Mouse (Mus musculus): Measurements from ENCODE around the gene Tmem102. TPM values are rescaled to one million over a fixed set of nuclear protein-coding genes. Genes with fewer than 3 reads are reported as not detected.

The Tmem102 gene
- total and polyA plus RNA-seq, 3 experiments: not detected

DNA sequence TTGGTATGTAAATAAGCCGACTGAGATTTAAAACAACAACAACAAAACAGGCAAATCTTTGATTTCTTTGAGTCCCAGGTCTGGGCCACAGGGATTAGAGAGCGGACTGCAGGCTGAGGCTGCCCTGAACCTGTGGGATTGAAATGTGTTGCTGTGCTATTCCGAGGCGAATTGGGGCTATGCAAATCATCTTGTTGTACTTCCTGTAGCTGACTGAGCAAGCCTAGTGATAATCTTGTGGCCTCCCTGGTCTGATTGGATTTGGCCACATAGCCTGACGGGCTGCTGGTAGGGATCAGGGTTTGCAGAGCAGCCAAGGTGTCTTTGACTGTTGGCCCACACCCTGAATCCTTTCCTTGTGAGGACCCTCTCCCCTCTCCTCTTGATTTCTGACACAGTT lies 30.5 kb downstream of the Tmem102 start:
- no peak for ATAC-seq (ENCODE audit: extremely low read depth, insufficient number of reproducible peaks, low FRiP score, poor library complexity, severe bottlenecking)
- Histone ChIP-seq H3K27me3 (ENCODE audit: insufficient read depth, low read length) (peaks cover 15% of the 10 kb centered on the region; the same call in 1 of the 2 replicates), H3K9me3 (replicated peaks) (no peaks in the 10 kb centered on the region), H3K36me3 (replicated peaks) (peaks cover 61% of the 10 kb centered on the region), H3K4me3 (ENCODE audit: low read depth, low read length) (no peak overlapping the region), H3K4me1 (ENCODE audit: insufficient read depth, low read depth, low read length) (peaks cover 8% of the 10 kb centered on the region)
- TF ChIP-seq GATA2 (IDR thresholded peaks at IDR 0.05; ENCODE audit: borderline replicate concordance, low read depth, low read length): no peak
- no peak for TF ChIP-seq POLR2AphosphoS5 (IDR thresholded peaks at IDR 0.05; ENCODE audit: insufficient replicate concordance, low read depth, low read length)
- TF ChIP-seq CTCF (IDR thresholded peaks at IDR 0.05; ENCODE audit: low read depth, low read length): no peak
- TF ChIP-seq GATA1 (IDR thresholded peaks at IDR 0.05; ENCODE audit: borderline replicate concordance, low read length): no peak
- no peak for TF ChIP-seq TAL1 (conservative IDR thresholded peaks at IDR 0.05; ENCODE audit: low read depth, low read length)
- DNase-seq (ENCODE audit: low spot score): no peak

DNA sequence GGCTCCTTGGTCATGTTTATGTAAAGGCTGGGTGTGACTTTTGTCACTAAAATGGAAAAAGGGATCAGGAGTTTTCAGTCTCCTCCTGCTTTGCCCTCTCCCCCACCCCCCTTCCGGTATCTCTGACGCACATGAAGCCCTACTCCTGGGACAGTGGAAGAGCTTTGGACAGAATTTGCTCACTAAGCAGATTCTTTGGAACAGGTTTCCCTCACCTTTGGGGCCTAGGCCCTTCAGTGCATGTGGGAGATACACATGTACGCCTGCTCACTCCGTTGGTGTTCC lies 37.9 kb downstream of the Tmem102 start:
- ATAC-seq (ENCODE audit: extremely low read depth, insufficient number of reproducible peaks, low FRiP score, poor library complexity, severe bottlenecking) (no peak), DNase-seq (ENCODE audit: low spot score) (no peak)
- H3K4me3 ChIP-seq (ENCODE audit: low read depth, low read length): no peak overlapping the region
- H3K27me3 ChIP-seq (ENCODE audit: insufficient read depth, low read length): no peaks in the 10 kb centered on the region
- H3K4me1 ChIP-seq (ENCODE audit: insufficient read depth, low read depth, low read length): peaks cover 27% of the 10 kb centered on the region
- H3K9me3 ChIP-seq (replicated peaks): no peaks in the 10 kb centered on the region
- H3K36me3 ChIP-seq (replicated peaks): peaks cover 25% of the 10 kb centered on the region
- TF ChIP-seq POLR2AphosphoS5 (IDR thresholded peaks at IDR 0.05; ENCODE audit: insufficient replicate concordance, low read depth, low read length) (no peak), GATA2 (IDR thresholded peaks at IDR 0.05; ENCODE audit: borderline replicate concordance, low read depth, low read length) (no peak), GATA1 (IDR thresholded peaks at IDR 0.05; ENCODE audit: borderline replicate concordance, low read length) (no peak), CTCF (IDR thresholded peaks at IDR 0.05; ENCODE audit: low read depth, low read length) (no peak), TAL1 (conservative IDR thresholded peaks at IDR 0.05; ENCODE audit: low read depth, low read length) (no peak)

- Histone ChIP-seq H3K4me1 (ENCODE audit: insufficient read depth, low read depth, low read length) (peaks cover 29% of the 10 kb centered on the region), H3K9me3 (replicated peaks) (no peaks in the 10 kb centered on the region), H3K4me3 (ENCODE audit: low read depth, low read length) (peak overlapping the region; percentile 80), H3K36me3 (replicated peaks) (peaks cover 25% of the 10 kb centered on the region), H3K27me3 (ENCODE audit: insufficient read depth, low read length) (no peaks in the 10 kb centered on the region)
- ATAC-seq (ENCODE audit: extremely low read depth, insufficient number of reproducible peaks, low FRiP score, poor library complexity, severe bottlenecking) (no peak), DNase-seq (ENCODE audit: low spot score) (no peak)
- TF ChIP-seq TAL1 (conservative IDR thresholded peaks at IDR 0.05; ENCODE audit: low read depth, low read length) (no peak), POLR2AphosphoS5 (IDR thresholded peaks at IDR 0.05; ENCODE audit: insufficient replicate concordance, low read depth, low read length) (no peak), GATA2 (IDR thresholded peaks at IDR 0.05; ENCODE audit: borderline replicate concordance, low read depth, low read length) (no peak), GATA1 (IDR thresholded peaks at IDR 0.05; ENCODE audit: borderline replicate concordance, low read length) (no peak), CTCF (IDR thresholded peaks at IDR 0.05; ENCODE audit: low read depth, low read length) (no peak)
These were observed 38.4 kb downstream of the Tmem102 start for GRCm38 (mm10) chr11:69766872-69767624.

- peaks cover 36% of the 10 kb centered on the region for H3K4me1 ChIP-seq (ENCODE audit: insufficient read depth, low read depth, low read length)
- DNase-seq (ENCODE audit: low spot score): peak; percentile 80
- no peaks in the 10 kb centered on the region for H3K27me3 ChIP-seq (ENCODE audit: insufficient read depth, low read length)
These were observed 39.3 kb downstream of the Tmem102 start for GRCm38 (mm10) chr11:69766126-69766609.

GRCm38 (mm10) chr11:69765221-69766125 lies 40.0 kb downstream of the Tmem102 start, which contains the start of gene Zbtb4:
TSS of gene Zbtb4 (plus strand) at chr11:69765912.
- Histone ChIP-seq H3K36me3 (replicated peaks) (peaks cover 18% of the 10 kb centered on the region), H3K27me3 (ENCODE audit: insufficient read depth, low read length) (no peaks in the 10 kb centered on the region), H3K9me3 (replicated peaks) (no peaks in the 10 kb centered on the region), H3K4me3 (ENCODE audit: low read depth, low read length) (peak within 1 kb of the TSS; percentile 80), H3K4me1 (ENCODE audit: insufficient read depth, low read depth, low read length) (peaks cover 43% of the 10 kb centered on the region)
- TF ChIP-seq TAL1 (conservative IDR thresholded peaks at IDR 0.05; ENCODE audit: low read depth, low read length) (no peak), POLR2AphosphoS5 (IDR thresholded peaks at IDR 0.05; ENCODE audit: insufficient replicate concordance, low read depth, low read length) (no peak), GATA1 (IDR thresholded peaks at IDR 0.05; ENCODE audit: borderline replicate concordance, low read length) (no peak), CTCF (IDR thresholded peaks at IDR 0.05; ENCODE audit: low read depth, low read length) (no peak), GATA2 (IDR thresholded peaks at IDR 0.05; ENCODE audit: borderline replicate concordance, low read depth, low read length) (no peak)
- ATAC-seq (ENCODE audit: extremely low read depth, insufficient number of reproducible peaks, low FRiP score, poor library complexity, severe bottlenecking): no peak
- DNase-seq (ENCODE audit: low spot score): peak; percentile 48

More at GRCm38 (mm10) chr11:69766126-69766609, 39.3 kb downstream of the Tmem102 start:
- ATAC-seq (ENCODE audit: extremely low read depth, insufficient number of reproducible peaks, low FRiP score, poor library complexity, severe bottlenecking): peak; percentile 63
- Histone ChIP-seq H3K4me3 (ENCODE audit: low read depth, low read length) (peak overlapping the region; percentile 80), H3K9me3 (replicated peaks) (no peaks in the 10 kb centered on the region), H3K36me3 (replicated peaks) (peaks cover 23% of the 10 kb centered on the region)
- TF ChIP-seq TAL1 (conservative IDR thresholded peaks at IDR 0.05; ENCODE audit: low read depth, low read length) (no peak), POLR2AphosphoS5 (IDR thresholded peaks at IDR 0.05; ENCODE audit: insufficient replicate concordance, low read depth, low read length) (no peak), CTCF (IDR thresholded peaks at IDR 0.05; ENCODE audit: low read depth, low read length) (no peak), GATA1 (IDR thresholded peaks at IDR 0.05; ENCODE audit: borderline replicate concordance, low read length) (no peak), GATA2 (IDR thresholded peaks at IDR 0.05; ENCODE audit: borderline replicate concordance, low read depth, low read length) (no peak)

DNA sequence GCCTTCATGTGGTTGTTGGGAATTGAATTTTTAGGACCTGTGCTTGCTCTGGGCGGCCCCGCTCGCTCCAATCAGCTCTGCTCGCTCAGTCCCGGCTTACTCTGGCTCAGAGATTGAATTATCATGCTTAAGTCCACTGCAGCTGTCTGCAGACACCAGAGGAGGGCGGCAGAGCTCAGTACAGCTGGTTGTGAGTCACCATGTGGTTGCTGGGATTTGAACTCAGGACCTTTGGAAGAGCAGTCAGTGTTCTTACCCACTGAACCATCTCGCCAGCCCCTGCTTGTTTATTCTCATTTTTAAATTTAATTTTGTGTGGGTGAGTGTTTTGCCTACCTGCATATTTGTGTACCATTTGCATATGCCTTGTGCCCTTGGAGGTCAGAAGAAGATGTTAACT lies 41.9 kb downstream of the Tmem102 start:
- no peaks in the 10 kb centered on the region for H3K27me3 ChIP-seq (ENCODE audit: insufficient read depth, low read length)
- H3K4me3 ChIP-seq (ENCODE audit: low read depth, low read length): no peak overlapping the region
- TF ChIP-seq GATA2 (IDR thresholded peaks at IDR 0.05; ENCODE audit: borderline replicate concordance, low read depth, low read length) (no peak), POLR2AphosphoS5 (IDR thresholded peaks at IDR 0.05; ENCODE audit: insufficient replicate concordance, low read depth, low read length) (no peak), GATA1 (IDR thresholded peaks at IDR 0.05; ENCODE audit: borderline replicate concordance, low read length) (no peak), TAL1 (conservative IDR thresholded peaks at IDR 0.05; ENCODE audit: low read depth, low read length) (no peak), CTCF (IDR thresholded peaks at IDR 0.05; ENCODE audit: low read depth, low read length) (no peak)
- H3K4me1 ChIP-seq (ENCODE audit: insufficient read depth, low read depth, low read length): peaks cover 58% of the 10 kb centered on the region
- peaks cover 9% of the 10 kb centered on the region for H3K36me3 ChIP-seq (replicated peaks)
- no peak for DNase-seq (ENCODE audit: low spot score)
- no peak for ATAC-seq (ENCODE audit: extremely low read depth, insufficient number of reproducible peaks, low FRiP score, poor library complexity, severe bottlenecking)
- H3K9me3 ChIP-seq (replicated peaks): no peaks in the 10 kb centered on the region
